Mouse (Mus musculus): ENCODE results near the gene Iqschfp. TPM values are rescaled to one million over a fixed set of nuclear protein-coding genes. Genes with fewer than 3 reads are reported as not detected.

Iqschfp gene
- total and polyA plus RNA-seq, 2 experiments = not detected

DNA sequence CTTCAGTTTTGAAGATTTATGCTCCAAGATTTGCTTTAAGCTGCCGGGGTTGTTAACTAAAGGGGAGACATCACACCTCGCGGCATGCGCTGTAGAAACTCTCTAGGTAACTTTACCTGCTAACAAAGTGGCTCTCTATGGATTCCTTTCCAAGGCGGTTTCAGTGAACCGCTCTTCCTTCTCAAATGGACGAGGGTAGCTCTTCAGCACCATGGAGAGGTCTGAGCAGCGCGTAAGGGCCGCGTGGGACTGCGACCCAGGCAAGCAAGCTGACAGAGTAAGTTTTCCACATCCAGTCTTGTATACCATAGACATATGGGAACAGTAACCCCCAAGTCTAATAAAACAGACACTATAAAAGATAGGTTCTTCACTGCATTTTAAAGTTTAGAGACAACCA is 172.7 kb downstream of the Iqschfp start, which contains the start of gene Schip1:
TSS of gene Schip1 (plus strand) at position 72 of the 400 bp plus-strand sequence.
- Histone ChIP-seq H3K4me3 (ENCODE audit: insufficient read depth, low read depth, low read length) (no peak within 1 kb of the TSS), H3K27me3 (ENCODE audit: control insufficient read depth, insufficient read depth, low read length) (no peaks in the 10 kb centered on the region), H3K27ac (replicated peaks; ENCODE audit: insufficient read depth, low read depth, low read length) (no peak within 1 kb of the TSS), H3K79me2 (ENCODE audit: control insufficient read depth, insufficient read depth, low read length) (no peaks in the 10 kb centered on the region), H3K9ac (ENCODE audit: low read depth, low read length) (no peak within 1 kb of the TSS), H3K36me3 (ENCODE audit: control insufficient read depth, insufficient read depth, low read length) (no peaks in the 10 kb centered on the region), H3K4me1 (ENCODE audit: control insufficient read depth, insufficient read depth, low read length) (no peaks in the 10 kb centered on the region)
- 40% methylated on average over 12 of the region's 12 CpGs for WGBS
- TF ChIP-seq POLR2A (IDR thresholded peaks at IDR 0.05; ENCODE audit: extremely low read depth, insufficient read depth, low read length) = no peak
- DNase-seq (ENCODE audit: extremely low read depth, low read depth, low spot score) = no peak

DNA sequence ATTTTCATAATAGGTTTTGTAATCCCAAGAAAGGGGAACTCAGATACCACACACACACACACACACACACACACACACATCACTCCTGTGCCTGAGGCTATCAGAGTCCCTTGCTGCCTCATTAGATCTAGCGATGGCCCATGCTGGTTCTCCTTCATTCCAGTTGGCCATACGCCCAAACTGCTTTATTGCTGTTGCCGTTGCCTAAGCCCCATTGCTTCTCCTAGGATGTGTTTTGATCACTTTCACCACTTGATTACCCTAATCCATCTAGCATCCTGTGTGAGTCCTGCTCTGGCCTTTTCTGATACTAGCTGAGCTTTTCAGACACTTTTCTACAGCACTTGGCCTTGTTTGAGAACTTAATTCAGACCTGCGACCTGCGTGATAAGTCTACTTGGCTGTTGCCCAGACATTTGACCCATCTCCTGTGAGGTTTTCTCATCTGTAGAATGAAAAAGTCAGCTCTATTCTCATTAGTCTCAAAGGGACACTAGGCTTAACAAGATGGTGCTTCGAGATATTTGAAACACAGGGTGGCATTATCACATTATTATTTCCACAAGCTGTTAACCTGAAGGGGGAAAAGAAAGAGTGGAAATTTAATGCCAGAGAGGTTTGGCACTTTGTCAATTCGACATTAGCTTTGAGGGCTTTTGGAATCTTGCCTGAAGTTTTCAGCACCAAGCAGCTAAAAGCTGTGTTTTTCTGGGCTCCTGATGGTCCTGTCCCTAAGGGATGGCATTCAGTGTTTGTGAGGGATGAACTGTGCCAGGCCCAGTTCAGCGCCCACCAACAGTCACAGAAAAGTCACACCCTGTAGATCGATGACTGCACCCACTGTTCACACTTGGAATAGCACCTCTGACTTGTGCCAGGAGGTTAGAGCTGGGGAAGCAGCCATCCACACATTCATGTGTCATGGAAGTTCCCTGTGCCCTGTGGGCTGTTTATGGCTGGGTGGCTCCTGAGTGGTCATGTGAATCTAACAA is 179.7 kb downstream of the Iqschfp start:
- H3K27me3 ChIP-seq (ENCODE audit: control insufficient read depth, insufficient read depth, low read length) = no peaks in the 10 kb centered on the region
- TF ChIP-seq POLR2A (IDR thresholded peaks at IDR 0.05; ENCODE audit: extremely low read depth, insufficient read depth, low read length) = no peak
- no peak for TF ChIP-seq CTCF (IDR thresholded peaks at IDR 0.05; ENCODE audit: low read depth, low read length)
- H3K79me2 ChIP-seq (ENCODE audit: control insufficient read depth, insufficient read depth, low read length) = no peaks in the 10 kb centered on the region
- 76% methylated on average over 9 of the region's 9 CpGs for WGBS
- H3K4me1 ChIP-seq (ENCODE audit: control insufficient read depth, insufficient read depth, low read length) = no peaks in the 10 kb centered on the region
- no peak overlapping the region for H3K27ac ChIP-seq (replicated peaks; ENCODE audit: insufficient read depth, low read depth, low read length)
- no peaks in the 10 kb centered on the region for H3K36me3 ChIP-seq (ENCODE audit: control insufficient read depth, insufficient read depth, low read length)
- no peak for DNase-seq (ENCODE audit: extremely low read depth, low read depth, low spot score)
- no peak overlapping the region for H3K4me3 ChIP-seq (ENCODE audit: insufficient read depth, low read depth, low read length)
- H3K9ac ChIP-seq (ENCODE audit: low read depth, low read length) = no peak overlapping the region

DNA sequence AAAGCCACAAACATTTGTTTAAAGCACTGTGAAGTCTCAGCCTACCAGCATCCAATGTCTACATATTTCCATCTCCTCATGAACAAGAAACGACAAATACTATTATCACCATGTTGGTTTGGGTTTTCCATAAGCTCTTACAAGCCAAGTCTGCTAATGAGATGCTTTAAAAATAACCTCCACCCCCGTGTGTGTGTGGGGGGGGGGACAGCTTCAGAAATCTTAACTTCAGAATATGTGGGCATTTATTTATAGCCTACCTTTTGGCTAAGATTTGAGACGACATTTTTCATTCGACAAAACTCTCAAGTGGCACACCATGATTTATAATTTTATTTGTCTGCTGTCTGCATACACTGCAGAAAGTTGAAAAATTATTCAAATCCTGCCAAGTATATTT is 185.4 kb downstream of the Iqschfp start:
- Histone ChIP-seq H3K36me3 (ENCODE audit: control insufficient read depth, insufficient read depth, low read length) (no peaks in the 10 kb centered on the region), H3K27me3 (ENCODE audit: control insufficient read depth, insufficient read depth, low read length) (no peaks in the 10 kb centered on the region), H3K4me3 (ENCODE audit: insufficient read depth, low read depth, low read length) (no peak overlapping the region), H3K9ac (ENCODE audit: low read depth, low read length) (no peak overlapping the region), H3K4me1 (ENCODE audit: control insufficient read depth, insufficient read depth, low read length) (no peaks in the 10 kb centered on the region), H3K27ac (replicated peaks; ENCODE audit: insufficient read depth, low read depth, low read length) (no peak overlapping the region), H3K79me2 (ENCODE audit: control insufficient read depth, insufficient read depth, low read length) (no peaks in the 10 kb centered on the region)
- WGBS = 71% methylated on average over 4 of the region's 4 CpGs
- no peak for DNase-seq (ENCODE audit: extremely low read depth, low read depth, low spot score)
- TF ChIP-seq POLR2A (IDR thresholded peaks at IDR 0.05; ENCODE audit: extremely low read depth, insufficient read depth, low read length) (no peak), CTCF (IDR thresholded peaks at IDR 0.05; ENCODE audit: low read depth, low read length) (no peak)

DNA sequence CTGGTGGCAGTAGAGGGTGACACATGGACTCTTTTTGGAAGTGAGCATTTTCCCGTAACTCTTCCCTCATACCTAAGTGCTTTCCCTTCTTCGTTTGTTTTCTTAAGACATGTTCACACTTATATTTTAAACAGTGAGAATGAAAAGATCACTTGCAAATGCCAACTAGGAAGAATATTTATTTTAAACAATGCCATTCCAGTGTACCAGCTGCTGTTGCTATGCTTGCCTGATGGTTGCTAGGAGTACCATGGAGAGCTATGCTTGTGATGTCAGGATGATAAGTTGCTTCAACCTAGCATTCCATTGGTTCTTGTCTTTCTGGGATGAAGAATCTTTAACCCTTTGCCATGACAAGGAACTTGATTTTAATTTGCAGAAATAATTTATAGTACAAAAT is 193.0 kb downstream of the Iqschfp start:
- no peaks in the 10 kb centered on the region for H3K4me1 ChIP-seq (ENCODE audit: control insufficient read depth, insufficient read depth, low read length)
- no peak overlapping the region for H3K4me3 ChIP-seq (ENCODE audit: insufficient read depth, low read depth, low read length)
- H3K27ac ChIP-seq (replicated peaks; ENCODE audit: insufficient read depth, low read depth, low read length) = no peak overlapping the region
- peaks cover 3% of the 10 kb centered on the region; the same call in 1 of the 2 replicates for H3K27me3 ChIP-seq (ENCODE audit: control insufficient read depth, insufficient read depth, low read length)
- H3K36me3 ChIP-seq (ENCODE audit: control insufficient read depth, insufficient read depth, low read length) = no peaks in the 10 kb centered on the region
- H3K79me2 ChIP-seq (ENCODE audit: control insufficient read depth, insufficient read depth, low read length) = no peaks in the 10 kb centered on the region
- no peak overlapping the region for H3K9ac ChIP-seq (ENCODE audit: low read depth, low read length)
- WGBS = 85% methylated on average over 2 of the region's 2 CpGs
- DNase-seq (ENCODE audit: extremely low read depth, low read depth, low spot score) = no peak
- TF ChIP-seq CTCF (IDR thresholded peaks at IDR 0.05; ENCODE audit: low read depth, low read length) = no peak

DNA sequence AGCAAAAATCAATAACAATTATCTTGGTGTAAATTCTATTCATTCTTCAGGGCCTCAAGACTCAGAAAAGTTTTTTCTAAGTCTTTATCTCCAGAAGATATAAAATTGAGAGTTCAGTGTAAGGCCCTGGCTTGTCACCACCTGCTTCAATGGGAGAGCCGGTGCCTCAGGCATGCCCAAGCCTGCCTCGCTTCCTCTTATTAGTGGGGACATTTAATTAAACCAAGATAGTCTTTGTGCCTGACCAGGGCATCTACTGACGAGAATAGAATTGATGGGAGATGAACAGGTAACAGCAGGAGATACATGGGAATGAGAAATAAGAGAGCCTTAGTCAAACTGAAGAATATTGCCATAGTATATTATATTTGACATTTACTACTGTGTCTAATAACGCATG is 200.1 kb downstream of the Iqschfp start:
- no peaks in the 10 kb centered on the region for H3K36me3 ChIP-seq (ENCODE audit: control insufficient read depth, insufficient read depth, low read length)
- no peaks in the 10 kb centered on the region for H3K4me1 ChIP-seq (ENCODE audit: control insufficient read depth, insufficient read depth, low read length)
- H3K27me3 ChIP-seq (ENCODE audit: control insufficient read depth, insufficient read depth, low read length) = no peaks in the 10 kb centered on the region
- TF ChIP-seq POLR2A (IDR thresholded peaks at IDR 0.05; ENCODE audit: extremely low read depth, insufficient read depth, low read length) = no peak
- no peak for TF ChIP-seq CTCF (IDR thresholded peaks at IDR 0.05; ENCODE audit: low read depth, low read length)
- no peak overlapping the region for H3K9ac ChIP-seq (ENCODE audit: low read depth, low read length)
- no peaks in the 10 kb centered on the region for H3K79me2 ChIP-seq (ENCODE audit: control insufficient read depth, insufficient read depth, low read length)
- DNase-seq (ENCODE audit: extremely low read depth, low read depth, low spot score) = no peak
- WGBS = 78% methylated on average over 4 of the region's 4 CpGs
- no peak overlapping the region for H3K4me3 ChIP-seq (ENCODE audit: insufficient read depth, low read depth, low read length)
- no peak overlapping the region for H3K27ac ChIP-seq (replicated peaks; ENCODE audit: insufficient read depth, low read depth, low read length)
